Mouse (Mus musculus) ES-Bruce4 (cell line): ENCODE results near the gene Oscp1.

Experiments used
- CTCF ChIP-seq: IDR thresholded peaks from one replicate; pipeline ENCODE4 v1.8.1; 2011; ENCODE audit warnings: low read depth, low read length
- POLR2A ChIP-seq: IDR thresholded peaks from one replicate; pipeline ENCODE4 v1.8.1; 2011; ENCODE audit warnings: low read length; ENCODE audit not compliant: insufficient read depth

DNA sequence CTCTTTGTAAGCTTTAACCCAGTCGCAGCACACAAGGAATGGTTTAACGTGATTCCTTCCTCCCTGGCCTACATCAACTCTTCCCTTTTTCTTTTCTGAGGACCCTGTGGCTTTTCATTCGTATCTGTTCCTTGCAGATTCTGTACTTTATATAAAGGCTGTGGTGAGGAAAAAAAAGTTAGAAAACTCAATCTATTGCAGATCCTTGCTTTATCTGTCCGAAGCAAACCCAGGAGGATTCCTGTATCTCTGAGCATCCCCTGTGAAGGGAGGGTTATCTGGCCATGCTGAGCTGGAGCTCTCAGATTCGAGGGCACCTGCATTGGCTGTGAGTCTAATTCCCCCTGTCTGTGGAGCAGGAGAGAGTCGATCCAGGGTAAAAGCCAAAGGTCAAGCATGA lies 10.5 kb downstream of the Oscp1 start:
- TF ChIP-seq POLR2A, result no peak
- TF ChIP-seq CTCF, result no peak
